8 mouse cellular contexts compared by ENCODE assay signal in genomic region chrX:74243807-74244206, GRCm38 (mm10). TPM values are rescaled to one million over a fixed set of nuclear protein-coding genes. Genes with fewer than 3 reads are reported as not detected.
A peak's percentile ranks its signal among the peaks of the same experiment; 100 is the strongest.
DNase-seq lines count a peak whose midpoint lies in the region; ATAC-seq and TF ChIP-seq lines count a peak whose summit lies in the region.

No protein-coding gene starts in this region.

- no peak for TF ChIP-seq CTCF in forebrain, postnatal 0 days (IDR thresholded peaks at IDR 0.05; ENCODE audit: low read depth)

- H3K9ac ChIP-seq in forebrain, postnatal 0 days: peak overlapping the region; percentile 77
- H3K9ac ChIP-seq in limb, embryonic 15.5 days: no peak overlapping the region
- peak overlapping the region; percentile 85 for H3K9ac ChIP-seq in midbrain, embryonic 16.5 days (ENCODE audit: low read depth, low read length)

- peak; percentile 69 for DNase-seq in 3T3-L1 (ENCODE audit: low read depth, low spot score)
- peak; percentile 23 for DNase-seq in Muller cell, postnatal 12 days (ENCODE audit: inconsistent ontology term)
- no peak for DNase-seq in forebrain, postnatal 0 days
- peak; percentile 72 to 86 for DNase-seq in thymus, postnatal 36 days
- DNase-seq in urinary bladder, postnatal 4 days (ENCODE audit: low spot score in 2 of 2): no peak
- no peak for DNase-seq in left cerebral cortex, adult 18-20 months (ENCODE audit: low spot score in 2 of 2)

- H3K36me3 ChIP-seq in forebrain, postnatal 0 days (ENCODE audit: insufficient read depth): peaks cover 32% of the 10 kb centered on the region
- peaks cover 40% of the 10 kb centered on the region for H3K36me3 ChIP-seq in limb, embryonic 15.5 days
- peaks cover 14% of the 10 kb centered on the region for H3K36me3 ChIP-seq in midbrain, embryonic 16.5 days (ENCODE audit: control insufficient read depth, insufficient read depth, low read length)

- peak overlapping the region; percentile 52 for H3K4me3 ChIP-seq in forebrain, postnatal 0 days (ENCODE audit: low read depth, low read length)
- H3K4me3 ChIP-seq in limb, embryonic 15.5 days: peak overlapping the region; percentile 53
- peak overlapping the region; percentile 58 for H3K4me3 ChIP-seq in midbrain, embryonic 16.5 days (ENCODE audit: low read depth, low read length)

- H3K27me3 ChIP-seq in forebrain, postnatal 0 days (ENCODE audit: insufficient read depth, low read length): no peaks in the 10 kb centered on the region
- no peaks in the 10 kb centered on the region for H3K27me3 ChIP-seq in limb, embryonic 15.5 days
- H3K27me3 ChIP-seq in midbrain, embryonic 16.5 days (ENCODE audit: control insufficient read depth, insufficient read depth, low read depth, low read length): no peaks in the 10 kb centered on the region

- peak overlapping the region; percentile 92 for H3K27ac ChIP-seq in forebrain, postnatal 0 days (ENCODE audit: low read depth, low read length)
- peak overlapping the region; percentile 47; the same call in 1 of the 2 replicates for H3K27ac ChIP-seq in limb, embryonic 15.5 days
- H3K27ac ChIP-seq in midbrain, embryonic 16.5 days (ENCODE audit: low read length): 0 out of 2 replicates have a peak overlapping the region, but pooled peaks have one; percentile 17

- 54% methylated on average over 3 of the region's 3 CpGs for WGBS in forebrain, postnatal 0 days
- WGBS in limb, embryonic 15.5 days: 56% methylated on average over 3 of the region's 3 CpGs
- 69% methylated on average over 3 of the region's 3 CpGs for WGBS in midbrain, embryonic 16.5 days

- no peaks in the 10 kb centered on the region for H3K4me1 ChIP-seq in forebrain, postnatal 0 days (ENCODE audit: insufficient read depth)
- peaks cover 4% of the 10 kb centered on the region; the same call in 1 of the 2 replicates for H3K4me1 ChIP-seq in limb, embryonic 15.5 days
- H3K4me1 ChIP-seq in midbrain, embryonic 16.5 days (ENCODE audit: control insufficient read depth, insufficient read depth, low read length): peaks cover 13% of the 10 kb centered on the region

- peak overlapping the region; percentile 61 for H3K4me2 ChIP-seq in forebrain, postnatal 0 days (ENCODE audit: low read depth)
- H3K4me2 ChIP-seq in limb, embryonic 15.5 days: peak overlapping the region; percentile 47
- peak overlapping the region; percentile 70 for H3K4me2 ChIP-seq in midbrain, embryonic 16.5 days (ENCODE audit: low read length)

- no peak for ATAC-seq in forebrain, postnatal 0 days
- no peak for ATAC-seq in limb, embryonic 15.5 days (ENCODE audit: insufficient number of reproducible peaks, low FRiP score, low TSS enrichment, low read depth)
- no peak for ATAC-seq in midbrain, embryonic 16.5 days

- H3K9me3 ChIP-seq in forebrain, postnatal 0 days (ENCODE audit: low read length): no peaks in the 10 kb centered on the region
- H3K9me3 ChIP-seq in limb, embryonic 15.5 days: no peaks in the 10 kb centered on the region
- no peaks in the 10 kb centered on the region for H3K9me3 ChIP-seq in midbrain, embryonic 16.5 days (replicated peaks; ENCODE audit: control insufficient read depth, low read length, poor library complexity, severe bottlenecking)

RNA-seq across cellular contexts. Expression of gene Flna, which starts 5.8 kb away (rescaled TPM):
- 327 and 336 TPM in 2 replicates for total RNA-seq in forebrain, postnatal 0 days (2014; rRNA removed)
- 35.5 and 45.1 TPM in 2 replicates for polyA plus RNA-seq in forebrain, postnatal 0 days (2015; fragmentation: Nextera tagmentation; extraction: Ambion mirVana)
- 228 and 248 TPM in 2 replicates for polyA plus RNA-seq in limb, embryonic 15.5 days (2015; fragmentation: Nextera tagmentation; extraction: Ambion mirVana)
- 84.6 and 88.4 TPM in 2 replicates for polyA plus RNA-seq in midbrain, embryonic 16.5 days (2015; fragmentation: Nextera tagmentation; extraction: Ambion mirVana)
- total RNA-seq in left cerebral cortex, adult 18-20 months (2021): 10 to 100 TPM; 44.0 to 49.5 TPM

RNA-seq across cellular contexts. Expression of gene Emd, which starts 10.7 kb away (rescaled TPM):
- 51.6 and 73.2 TPM in 2 replicates for total RNA-seq in forebrain, postnatal 0 days (2014; rRNA removed)
- polyA plus RNA-seq in forebrain, postnatal 0 days (2015; fragmentation: Nextera tagmentation; extraction: Ambion mirVana): 16.9 and 21.0 TPM in 2 replicates
- polyA plus RNA-seq in limb, embryonic 15.5 days (2015; fragmentation: Nextera tagmentation; extraction: Ambion mirVana): 24.8 and 29.0 TPM in 2 replicates
- 12.8 and 13.5 TPM in 2 replicates for polyA plus RNA-seq in midbrain, embryonic 16.5 days (2015; fragmentation: Nextera tagmentation; extraction: Ambion mirVana)
- total RNA-seq in left cerebral cortex, adult 18-20 months (2021): 10 to 100 TPM; 35.3 to 39.6 TPM

RNA-seq across cellular contexts. Expression of gene Rpl10, which starts 26.8 kb away (rescaled TPM):
- total RNA-seq in forebrain, postnatal 0 days (2014; rRNA removed): 2,018 and 2,171 TPM in 2 replicates
- polyA plus RNA-seq in forebrain, postnatal 0 days (2015; fragmentation: Nextera tagmentation; extraction: Ambion mirVana): 467 and 512 TPM in 2 replicates
- 675 and 811 TPM in 2 replicates for polyA plus RNA-seq in limb, embryonic 15.5 days (2015; fragmentation: Nextera tagmentation; extraction: Ambion mirVana)
- polyA plus RNA-seq in midbrain, embryonic 16.5 days (2015; fragmentation: Nextera tagmentation; extraction: Ambion mirVana): 454 and 460 TPM in 2 replicates
- 100 to 1,000 TPM; 188 to 216 TPM for total RNA-seq in left cerebral cortex, adult 18-20 months (2021)

RNA-seq across cellular contexts. Expression of gene Taz, which starts 37.9 kb away (rescaled TPM):
- 54.5 and 80.6 TPM in 2 replicates for total RNA-seq in forebrain, postnatal 0 days (2014; rRNA removed)
- polyA plus RNA-seq in forebrain, postnatal 0 days (2015; fragmentation: Nextera tagmentation; extraction: Ambion mirVana): 45.7 and 58.1 TPM in 2 replicates
- polyA plus RNA-seq in limb, embryonic 15.5 days (2015; fragmentation: Nextera tagmentation; extraction: Ambion mirVana): 89.2 and 89.6 TPM in 2 replicates
- 79.8 and 81.3 TPM in 2 replicates for polyA plus RNA-seq in midbrain, embryonic 16.5 days (2015; fragmentation: Nextera tagmentation; extraction: Ambion mirVana)
- total RNA-seq in left cerebral cortex, adult 18-20 months (2021): 10 to 100 TPM; 60.4 to 62.5 TPM

RNA-seq across cellular contexts. Expression of gene Dnase1l1, which starts 38.3 kb away (rescaled TPM):
- 1.3 and 2.2 TPM in 2 replicates for total RNA-seq in forebrain, postnatal 0 days (2014; rRNA removed)
- polyA plus RNA-seq in forebrain, postnatal 0 days (2015; fragmentation: Nextera tagmentation; extraction: Ambion mirVana): 3.1 and 3.4 TPM in 2 replicates
- polyA plus RNA-seq in limb, embryonic 15.5 days (2015; fragmentation: Nextera tagmentation; extraction: Ambion mirVana): 17.3 and 20.2 TPM in 2 replicates
- polyA plus RNA-seq in midbrain, embryonic 16.5 days (2015; fragmentation: Nextera tagmentation; extraction: Ambion mirVana): 2.8 and 4.3 TPM in 2 replicates
- 1 to 10 TPM; 3.0 to 3.3 TPM for total RNA-seq in left cerebral cortex, adult 18-20 months (2021)

Comparison
In these comparisons a context has a peak if more than half of its experiments do, and no peak if none do; other contexts are left out.
1. DNase-seq: peak in 3T3-L1 (single experiment), Muller cell, postnatal 12 days (single experiment) and thymus, postnatal 36 days (2 of 2); none in forebrain, postnatal 0 days (single experiment), urinary bladder, postnatal 4 days (0 of 2) and left cerebral cortex, adult 18-20 months (0 of 2).
2. H3K27ac ChIP-seq: peak in every context shown above with its lines; median percentile 92 in forebrain, postnatal 0 days; 47 in limb, embryonic 15.5 days; 17 in midbrain, embryonic 16.5 days.
3. Peak in every context shown above with its lines, with median percentiles within 50 percentile points of each other: H3K4me2 ChIP-seq and H3K4me3 ChIP-seq.